Mouse (Mus musculus): ENCODE results near the gene Itpka.
"Not testable (repeated sequence)": the region's sequence is repeated elsewhere in the genome, so short reads cannot be mapped to it uniquely, and the experiment has no call there.

Itpka gene

DNA sequence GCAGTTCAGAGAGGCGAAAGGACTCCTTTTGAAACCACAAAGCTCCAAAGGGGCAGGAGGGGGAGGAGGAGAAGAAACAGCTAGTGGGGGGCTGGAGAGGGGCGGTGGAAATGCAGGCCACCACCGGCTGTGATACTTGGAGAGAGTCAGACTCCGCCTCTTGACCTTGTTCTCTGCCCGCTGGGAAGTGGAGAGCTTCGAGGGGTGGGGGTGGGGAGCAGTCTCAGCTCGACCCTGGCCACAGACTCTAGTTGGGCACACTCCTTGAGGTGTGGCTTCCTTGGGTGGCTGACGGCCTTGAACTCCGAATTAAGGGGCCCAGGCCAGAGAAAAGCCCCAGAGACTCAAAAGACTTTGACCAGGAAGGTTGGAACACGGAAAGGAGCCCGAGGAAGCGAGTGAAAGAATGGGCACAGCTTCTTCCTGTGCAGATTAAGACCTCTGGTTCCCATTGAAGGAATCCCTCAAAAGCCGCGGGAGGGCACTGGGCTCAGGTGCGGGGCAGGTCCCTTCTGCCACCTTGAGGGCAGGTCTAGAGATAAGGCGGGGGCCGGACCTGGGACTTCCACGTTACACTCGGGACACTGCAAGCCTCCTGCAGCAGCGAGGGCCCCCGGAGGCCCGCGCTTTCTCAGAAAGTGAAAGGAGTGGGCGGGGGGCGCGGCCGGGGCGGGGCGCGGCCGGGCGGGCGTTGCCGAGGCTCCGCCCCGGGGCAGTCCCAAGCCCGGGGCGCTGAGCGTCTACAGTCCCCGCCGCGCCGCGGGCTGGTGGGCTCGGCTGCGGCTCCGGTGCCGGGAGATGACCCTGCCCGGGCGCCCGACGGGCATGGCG is at the start of gene Itpka:
Gene Itpka, plus strand, starts transcription at position 757 of the 831 bp plus-strand sequence.
- peak; percentile 40 to 46 for DNase-seq (ENCODE audit: low spot score in 2 of 2)

DNA sequence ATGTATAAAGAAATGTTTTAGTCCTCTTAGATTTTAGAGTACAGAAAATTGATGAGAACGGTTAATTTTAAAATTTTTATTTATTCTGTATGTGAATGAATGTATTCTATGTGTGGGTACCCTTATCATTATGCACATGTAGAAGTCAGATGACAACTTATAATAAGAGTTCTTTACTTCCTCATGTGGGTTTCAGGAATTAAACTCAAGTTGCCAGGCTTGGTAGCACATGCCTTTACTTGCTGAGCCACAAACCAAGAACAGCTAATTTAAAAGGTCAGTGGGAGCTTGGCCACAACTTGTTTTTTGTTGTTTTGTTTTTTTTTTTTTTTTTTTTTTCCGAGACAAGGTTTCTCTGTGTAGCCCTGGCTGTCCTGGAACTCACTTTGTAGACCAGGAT is 47.3 kb upstream of the Itpka start:
- no peak for DNase-seq (ENCODE audit: low spot score in 2 of 2)

GRCm38 (mm10) chr2:119696111-119696510 is 46.0 kb upstream of the Itpka start:
- DNase-seq (ENCODE audit: low spot score in 2 of 2): no peak

DNA sequence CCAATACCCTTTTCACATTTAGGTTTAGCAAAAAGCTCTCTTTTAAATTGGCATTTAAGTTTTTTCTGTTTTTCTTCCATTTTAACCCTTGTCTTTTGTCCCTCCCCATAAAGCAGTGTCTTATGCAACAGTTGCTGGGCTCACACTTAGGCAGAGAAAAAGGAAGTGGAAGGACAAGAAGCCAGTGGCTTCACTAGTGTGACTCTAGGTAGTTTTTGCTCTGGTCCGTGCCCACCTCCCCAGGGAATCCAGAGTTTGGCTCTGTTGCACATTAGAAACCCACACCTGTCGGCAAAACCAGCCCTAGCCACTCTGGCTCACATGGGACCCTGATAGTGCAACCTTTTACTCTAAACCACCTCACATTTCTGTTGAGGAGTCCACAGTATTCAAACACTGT is 43.7 kb upstream of the Itpka start:
- DNase-seq (ENCODE audit: low spot score in 2 of 2): no peak

DNA sequence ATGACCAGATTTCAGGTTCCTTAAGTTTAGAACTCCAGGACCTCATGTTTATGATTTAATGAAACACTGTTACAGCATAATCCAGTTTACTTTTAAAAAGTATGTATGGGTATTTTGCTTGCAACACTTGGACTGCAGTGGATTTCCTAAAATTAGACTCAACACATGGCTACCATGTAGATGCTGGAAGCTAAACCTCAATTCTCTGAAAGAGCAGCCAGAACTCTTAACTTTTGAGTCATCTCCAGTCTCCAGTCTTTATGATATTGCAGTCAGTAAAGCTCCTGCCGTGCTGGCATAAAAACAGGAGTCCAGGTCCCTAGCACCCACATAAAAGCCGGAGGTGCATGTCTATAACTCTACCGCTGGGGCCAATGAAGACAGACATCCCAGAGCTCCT is 42.2 kb upstream of the Itpka start:
- no peak for DNase-seq (ENCODE audit: low spot score in 2 of 2)

DNA sequence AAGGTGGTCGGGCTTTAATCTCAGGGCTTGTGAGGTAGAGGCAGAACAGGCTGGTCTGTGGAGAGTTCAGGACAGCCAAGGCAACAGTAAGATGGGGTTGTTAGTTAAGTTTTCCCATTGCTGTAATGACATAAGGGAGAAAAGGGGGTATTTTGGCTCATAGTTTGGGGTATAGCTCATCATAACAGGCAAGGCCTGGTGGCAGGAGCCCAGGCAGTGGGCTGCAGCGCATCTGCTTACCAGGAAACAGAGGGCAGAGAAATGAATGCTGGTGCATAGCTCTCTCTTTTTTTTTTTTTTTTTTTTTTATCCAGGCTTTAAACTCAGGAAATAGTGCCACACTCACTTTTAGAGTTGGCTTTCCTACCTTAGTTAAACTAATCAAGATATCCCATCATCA is 39.0 kb upstream of the Itpka start:
- DNase-seq (ENCODE audit: low spot score in 2 of 2): no peak

GRCm38 (mm10) chr2:119707676-119708075 is 34.5 kb upstream of the Itpka start:
- DNase-seq (ENCODE audit: low spot score in 2 of 2): no peak

- no peak for DNase-seq (ENCODE audit: low spot score in 2 of 2)
These were observed 32.1 kb upstream of the Itpka start for GRCm38 (mm10) chr2:119710011-119710410.

DNA sequence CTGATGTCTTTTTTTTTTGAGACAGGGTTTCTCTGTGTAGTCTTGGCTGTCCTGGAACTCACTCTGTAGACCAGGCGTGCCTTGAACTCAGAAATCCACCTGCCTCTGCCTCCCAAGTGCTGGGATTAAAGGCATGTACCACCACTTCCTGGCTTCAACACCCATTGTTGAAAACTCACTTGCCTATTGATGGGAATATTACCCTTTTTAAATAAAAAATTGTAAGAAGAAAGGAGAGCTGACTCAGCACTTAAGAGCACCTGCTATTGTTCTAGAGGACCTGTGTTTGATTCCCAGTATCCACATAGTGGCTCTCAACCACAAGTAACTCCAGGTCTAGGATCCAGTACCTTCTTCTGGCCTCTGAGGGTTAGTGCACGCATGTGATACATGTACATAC is 26.3 kb upstream of the Itpka start:
- DNase-seq (ENCODE audit: low spot score in 2 of 2): not testable (repeated sequence)

DNA sequence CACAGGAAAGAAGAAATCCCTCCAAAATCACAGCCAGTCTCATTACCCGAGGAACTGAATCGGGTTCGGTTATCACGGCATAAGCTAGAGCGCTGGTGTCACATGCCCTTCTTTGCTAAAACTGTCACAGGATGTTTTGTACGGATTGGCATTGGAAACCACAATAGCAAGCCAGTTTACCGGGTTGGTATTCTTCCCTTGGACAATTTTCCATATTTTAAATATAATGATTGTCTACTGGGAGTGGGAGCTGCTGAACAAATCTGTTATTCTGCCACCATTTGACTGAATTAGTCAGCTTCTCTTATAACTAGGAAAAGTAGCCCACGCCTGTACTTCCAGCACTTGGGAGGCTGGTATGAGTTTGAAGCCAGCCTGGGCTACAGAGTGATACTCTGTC is 21.1 kb upstream of the Itpka start:
- no peak for DNase-seq (ENCODE audit: low spot score in 2 of 2)

- no peak for DNase-seq (ENCODE audit: low spot score in 2 of 2)
These were observed 14.2 kb upstream of the Itpka start for GRCm38 (mm10) chr2:119727762-119728416.

DNA sequence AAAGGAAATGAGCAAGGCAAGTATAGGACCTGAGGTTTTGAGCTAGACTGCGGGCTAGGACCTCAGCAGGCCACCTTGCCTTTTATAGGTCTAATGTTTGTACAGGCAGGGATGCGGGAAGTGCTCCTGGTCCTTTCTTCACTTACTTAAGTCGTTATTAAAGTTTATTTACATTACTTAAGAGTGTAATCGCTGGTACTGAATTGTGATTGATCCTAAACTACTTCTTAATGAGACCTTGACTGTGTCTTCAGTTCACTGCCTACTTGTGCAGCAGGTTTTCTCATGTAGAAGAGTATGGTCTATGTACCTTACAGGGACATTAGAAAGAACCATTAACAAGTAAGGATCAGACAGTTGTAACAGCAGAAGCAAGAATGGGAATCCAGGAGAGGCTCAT is 11.4 kb upstream of the Itpka start:
- no peak for DNase-seq (ENCODE audit: low spot score in 2 of 2)

DNA sequence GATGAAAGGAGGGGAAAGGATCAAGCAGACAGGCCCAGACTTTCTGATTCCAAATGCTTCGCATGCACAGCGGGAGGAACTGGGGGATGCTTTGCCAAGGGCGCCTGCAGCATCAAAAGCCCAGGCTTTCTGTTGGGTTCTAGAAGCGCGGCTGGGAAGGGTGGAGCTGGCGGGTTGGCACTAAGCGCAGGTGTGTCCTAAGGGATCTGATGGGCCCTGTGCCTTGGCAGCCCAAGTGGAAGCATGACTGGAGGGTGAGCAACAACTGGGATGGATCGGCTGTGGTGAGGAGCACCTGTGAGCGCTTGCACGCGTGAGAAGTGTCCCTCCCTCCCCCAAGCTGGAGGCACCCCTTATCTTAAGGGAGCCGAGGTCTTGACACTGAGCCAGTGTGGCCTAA is 5.0 kb upstream of the Itpka start:
- no peak for DNase-seq (ENCODE audit: low spot score in 2 of 2)

DNA sequence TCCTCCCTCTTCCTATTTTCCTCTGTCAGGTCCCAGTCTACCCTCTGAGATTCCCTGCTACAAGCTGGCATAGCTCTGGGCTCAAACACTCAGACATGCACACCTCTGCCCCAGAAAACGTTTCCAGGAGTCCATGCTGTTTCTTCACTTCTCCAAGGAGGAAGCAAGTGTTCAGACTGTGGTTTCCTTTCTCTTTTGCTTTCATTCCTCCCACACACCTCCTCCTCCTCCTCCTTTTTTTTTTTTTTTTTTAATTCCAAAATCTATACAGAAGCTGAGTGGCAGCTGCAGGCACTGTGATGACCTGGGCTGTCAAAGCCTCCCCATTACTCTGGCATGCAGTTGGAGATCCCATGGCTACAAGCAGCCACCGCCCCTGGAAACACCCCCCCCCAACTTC is 1.6 kb upstream of the Itpka start:
- no peak for DNase-seq (ENCODE audit: low spot score in 2 of 2)

- peak; percentile 22 to 41 for DNase-seq (ENCODE audit: low spot score in 2 of 2)
These were observed 481 bp downstream of the Itpka start for GRCm38 (mm10) chr2:119742461-119743175.

DNA sequence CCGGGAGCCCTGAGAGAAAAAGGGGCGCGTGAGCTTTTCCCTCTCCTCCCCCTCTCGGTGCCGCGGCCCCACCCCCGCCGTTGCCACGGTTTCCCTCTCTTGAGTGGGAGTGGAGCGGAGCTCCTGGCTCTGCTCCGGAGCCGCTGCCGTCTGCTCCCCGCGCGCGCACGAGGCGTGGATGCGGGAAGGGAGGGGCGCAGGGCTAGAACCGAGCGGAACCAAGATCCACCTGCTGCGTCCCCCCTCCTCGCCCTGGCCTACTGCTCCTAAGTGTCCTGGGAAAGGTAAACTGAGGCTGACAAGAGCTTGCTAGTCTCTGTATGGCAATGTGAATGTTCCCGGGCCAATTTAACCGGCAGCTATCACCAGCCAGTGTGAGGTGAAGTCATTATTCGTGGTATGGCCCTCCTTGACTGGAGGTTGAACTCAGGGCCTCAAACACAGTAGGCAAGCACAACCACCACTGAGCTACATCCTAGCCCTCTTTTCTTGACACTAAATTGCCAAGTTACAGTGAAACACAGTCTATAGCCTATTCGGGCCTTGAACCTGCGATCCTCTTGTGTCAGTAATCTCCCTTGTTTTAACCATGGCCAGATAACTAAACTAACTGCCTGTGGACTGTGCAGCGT is 1.2 kb downstream of the Itpka start:
- peak; percentile 58 to 60 for DNase-seq (ENCODE audit: low spot score in 2 of 2)

- DNase-seq (ENCODE audit: low spot score in 2 of 2): peak in 1 of 2 experiments; percentile 11
These were observed 1.6 kb downstream of the Itpka start for GRCm38 (mm10) chr2:119743808-119744162.

DNA sequence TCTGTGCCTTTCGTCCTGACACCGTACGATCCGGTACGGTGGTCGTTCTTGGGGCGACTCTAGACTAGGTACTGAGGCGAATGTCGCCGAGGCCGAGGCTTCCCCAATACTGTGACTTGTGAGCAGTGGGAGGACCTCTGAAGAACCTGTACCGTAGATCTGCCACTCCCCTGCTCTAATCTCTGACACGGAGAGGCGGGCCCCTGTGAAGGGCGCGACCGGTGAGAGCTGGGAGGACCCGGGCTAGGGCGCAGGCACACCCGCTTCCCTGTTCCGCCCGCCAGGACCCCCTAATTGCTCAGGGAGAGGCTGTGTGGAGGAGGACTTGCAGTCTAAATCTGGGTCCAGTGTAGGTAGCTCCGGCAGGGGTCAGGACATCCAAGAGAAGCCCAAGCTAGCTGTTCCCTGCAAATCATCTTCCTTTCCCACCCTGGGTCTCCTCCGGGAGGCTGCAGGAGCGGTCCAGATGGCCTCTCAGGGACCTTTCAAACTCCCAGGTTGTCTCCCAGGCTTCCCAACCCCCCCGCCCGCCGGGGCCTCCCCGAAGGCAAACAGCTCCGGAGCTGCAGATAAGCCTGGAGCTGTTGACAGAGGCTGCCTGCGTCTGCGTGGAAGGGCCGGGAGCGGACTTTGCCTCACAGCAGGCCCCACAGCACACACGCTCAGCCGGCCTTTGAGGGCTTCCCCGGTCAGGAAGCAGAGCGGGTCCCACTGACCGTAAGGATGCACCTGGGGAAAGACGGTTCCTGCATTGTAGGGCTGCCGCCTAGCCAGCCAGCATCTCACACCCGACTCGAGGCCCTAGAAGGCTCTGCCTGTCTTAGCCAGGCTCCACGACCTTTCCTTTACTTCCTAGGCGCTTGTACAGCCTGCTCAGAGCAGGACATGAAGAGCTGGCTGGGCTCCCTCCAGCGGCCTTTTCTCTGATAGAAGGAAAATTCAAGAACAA is 2.3 kb downstream of the Itpka start:
- DNase-seq (ENCODE audit: low spot score in 2 of 2): peak in 1 of 2 experiments; percentile 12

DNA sequence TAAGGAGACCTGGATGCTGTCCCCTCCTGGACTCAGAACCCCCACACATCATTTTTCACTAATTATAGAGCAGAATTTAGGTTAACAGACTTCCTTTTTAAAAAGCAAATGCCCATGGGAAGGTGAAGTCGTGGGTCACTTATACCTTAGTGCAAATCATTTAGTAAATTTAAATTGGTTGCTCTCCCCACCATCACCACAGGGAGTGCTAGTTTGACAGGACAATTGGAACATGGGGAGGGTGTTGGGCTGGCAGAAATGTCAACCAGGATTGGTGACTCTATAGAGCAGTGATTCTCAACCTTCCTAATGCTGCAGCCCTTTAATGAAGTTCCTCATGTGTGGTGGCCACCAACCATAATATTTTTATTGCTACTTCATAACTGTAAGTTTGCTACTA is 3.1 kb downstream of the Itpka start:
- DNase-seq (ENCODE audit: low spot score in 2 of 2): no peak

GRCm38 (mm10) chr2:119747554-119747953 is 5.4 kb downstream of the Itpka start:
- DNase-seq (ENCODE audit: low spot score in 2 of 2): no peak

GRCm38 (mm10) chr2:119749260-119749659 is 7.1 kb downstream of the Itpka start:
- DNase-seq (ENCODE audit: low spot score in 2 of 2): no peak

All from frontal cortex, postnatal 10 days (tissue).